Mouse (Mus musculus) megakaryocyte, adult 5-6 weeks (primary cell): Measurements from ENCODE around the gene Olfr1432. TPM values are rescaled to one million over a fixed set of nuclear protein-coding genes. Genes with fewer than 3 reads are reported as not detected.
"Not testable (repeated sequence)": the region's sequence is repeated elsewhere in the genome, so short reads cannot be mapped to it uniquely, and the experiment has no call there.

Experiments used
- ATAC-seq: 2 replicates; pipeline ENCODE4 v1.8.0; 2016; ENCODE audit warnings: mild to moderate bottlenecking, inconsistent platforms; ENCODE audit not compliant: poor library complexity, severe bottlenecking
- total RNA-seq, 2 experiments: library from RNA; stranded (forward) in 1 of 2; stranded (reverse) in 1 of 2; fragments of 153-499, 151-499 nt in 1 of 2; fragments of 221-1000, 200-1000 nt in 1 of 2; gene quantifications; 2 replicates each; pipeline versions ENCODE4 v1.2.3 to v1.2.4; 2015 to 2017

Olfr1432 gene
- total RNA-seq (2015) (not detected in 2 replicates), total RNA-seq (2017) (not detected in 2 replicates)

DNA sequence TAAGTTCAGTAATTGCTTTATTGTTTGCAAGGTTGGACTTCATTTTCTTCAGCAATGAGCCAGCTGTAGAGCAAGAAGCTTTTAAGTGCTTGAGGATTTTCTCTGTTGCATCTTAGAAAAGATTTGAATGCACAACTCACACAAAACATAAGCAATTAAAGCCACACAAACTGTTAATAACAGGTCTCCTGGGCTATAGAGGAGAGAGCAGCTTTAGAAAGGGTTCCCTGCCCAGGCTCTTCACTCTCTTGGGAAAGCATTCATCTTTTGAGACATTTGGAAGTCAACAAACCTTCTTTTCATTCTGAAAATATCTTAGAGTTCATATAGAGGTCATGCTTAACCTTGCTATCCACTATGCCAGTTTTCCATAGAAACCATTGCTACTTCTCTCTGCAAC lies at the start of gene Olfr1432:
Olfr1432 (minus strand) TSS at position 101 of the 400 bp plus-strand sequence.
- ATAC-seq = not testable (repeated sequence)

DNA sequence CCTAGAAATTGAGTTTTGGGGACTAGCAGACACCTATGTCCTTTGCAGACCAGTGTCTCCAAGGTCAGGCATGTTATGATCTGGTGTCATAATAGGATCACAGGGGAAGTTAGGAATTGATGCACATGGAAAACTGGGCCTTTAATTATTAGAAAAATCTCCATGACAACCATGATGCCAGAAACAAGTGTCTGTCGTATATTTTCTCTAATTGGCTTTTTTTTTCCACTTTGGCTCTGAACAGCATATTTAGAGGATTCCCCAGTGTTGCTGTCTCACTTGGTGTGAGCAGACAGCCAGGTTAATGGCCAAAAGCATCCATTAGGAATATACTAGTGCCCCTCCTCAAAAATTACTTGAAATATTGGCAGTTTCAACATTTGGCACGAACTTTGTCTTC lies 47.2 kb upstream of the Olfr1432 start, which contains the start of gene Olfr1434:
Olfr1434 (plus strand) TSS at position 301 of the 400 bp plus-strand sequence.
- no peak for ATAC-seq

DNA sequence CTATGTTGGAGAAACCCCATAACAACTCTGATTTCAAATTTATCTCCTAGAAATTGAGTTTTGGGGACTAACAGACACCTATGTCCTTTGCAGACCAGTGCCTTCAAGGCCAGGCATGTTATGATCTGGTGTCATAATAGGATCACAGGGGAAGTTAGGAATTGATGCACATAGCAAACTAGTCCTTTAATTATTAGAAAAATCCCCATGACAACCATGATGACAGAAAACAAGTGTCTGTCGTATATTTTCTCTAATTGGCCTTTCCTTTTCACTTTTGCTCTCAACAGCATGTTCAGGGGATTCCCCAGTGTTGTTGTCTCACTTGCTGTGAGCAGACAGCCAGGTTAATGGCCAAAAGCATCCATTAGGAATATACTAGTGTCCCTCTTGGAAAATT lies 28.3 kb upstream of the Olfr1432 start, which contains the start of gene Olfr235:
Olfr235 (plus strand) TSS at position 301 of the 400 bp plus-strand sequence.
- no peak for ATAC-seq

DNA sequence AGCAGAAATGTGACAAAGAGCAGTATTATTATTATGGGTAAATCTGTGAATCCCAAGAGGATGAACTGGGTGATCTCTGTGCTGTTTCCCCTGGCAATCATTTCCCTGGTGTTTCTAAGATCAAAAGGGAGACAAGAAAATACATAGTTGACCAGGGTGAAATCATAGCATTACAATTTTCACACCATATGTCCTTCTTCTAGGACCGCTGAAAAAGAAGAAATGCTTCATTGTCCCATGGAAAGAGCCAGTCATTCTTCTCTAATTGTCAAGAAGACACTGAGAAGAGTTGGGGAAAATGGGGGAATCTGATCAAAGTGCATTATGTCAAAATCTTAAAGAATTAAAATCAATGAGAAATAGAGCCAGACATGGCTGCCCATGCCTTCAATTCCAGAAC lies 9.2 kb upstream of the Olfr1432 start, which contains the start of gene Olfr262:
Olfr262 (minus strand) TSS at position 101 of the 400 bp plus-strand sequence.
- ATAC-seq = no peak

DNA sequence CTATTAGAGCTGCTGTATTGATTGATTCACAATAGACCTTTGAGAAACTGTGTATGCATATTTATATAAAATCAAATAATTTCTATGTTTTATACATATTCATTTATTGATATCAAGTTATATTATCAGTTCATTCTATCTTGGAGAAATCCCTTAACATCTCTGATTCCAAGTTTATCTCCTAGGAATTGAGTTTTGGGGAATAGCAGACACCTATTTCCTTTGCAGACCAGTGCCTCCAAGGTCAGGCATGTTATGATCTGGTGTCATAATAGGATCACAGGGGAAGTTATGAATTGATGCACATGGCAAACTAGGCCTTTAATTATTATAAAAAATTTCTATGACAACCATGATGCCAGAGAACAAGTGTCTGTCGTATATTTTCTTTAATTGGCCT lies 32.1 kb downstream of the Olfr1432 start, which contains the start of gene Olfr1431:
Olfr1431 (plus strand) TSS at position 301 of the 400 bp plus-strand sequence.
- no peak for ATAC-seq

DNA sequence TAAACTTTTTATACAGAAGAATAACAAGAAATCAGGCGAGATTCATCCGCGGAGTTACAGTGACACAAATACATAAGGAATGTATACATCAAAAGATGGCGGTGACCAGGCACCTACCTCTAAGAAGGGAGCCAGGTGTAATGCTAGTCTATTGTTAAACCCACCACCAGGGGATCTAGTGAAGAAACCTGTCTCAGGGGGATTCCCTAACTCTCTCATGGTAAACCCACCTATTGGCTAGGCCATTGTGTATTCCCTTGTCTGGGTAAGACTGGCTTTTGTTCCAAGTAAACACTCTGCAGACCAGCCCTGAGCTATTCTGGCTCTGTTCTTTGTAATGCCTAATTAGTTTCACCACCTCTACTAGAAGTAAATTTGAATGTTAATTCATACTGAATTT lies 33.3 kb downstream of the Olfr1432 start:
- ATAC-seq = not testable (repeated sequence)

Other genes with a start within 250 kb of the Olfr1432 start
- 0.02 TPM in 1 of 2 replicates, not detected in the other for gene Olfr1423, start 191.3 kb downstream of the Olfr1432 start, total RNA-seq (2015)
- not detected in 2 replicates for gene Olfr1423, start 191.3 kb downstream of the Olfr1432 start, total RNA-seq (2017)
- gene Olfr1424, start 169.9 kb downstream of the Olfr1432 start, total RNA-seq (2015) = not detected in 2 replicates
- not detected in 2 replicates for gene Olfr1424, start 169.9 kb downstream of the Olfr1432 start, total RNA-seq (2017)
- not detected in 2 replicates for gene Olfr1425, start 154.9 kb downstream of the Olfr1432 start, total RNA-seq (2015)
- gene Olfr1425, start 154.9 kb downstream of the Olfr1432 start, total RNA-seq (2017) = not detected in 2 replicates
- not detected in 2 replicates for gene Olfr1426, start 140.6 kb downstream of the Olfr1432 start, total RNA-seq (2015)
- not detected in 2 replicates for gene Olfr1426, start 140.6 kb downstream of the Olfr1432 start, total RNA-seq (2017)
- not detected in 2 replicates for gene Olfr1427, start 129.3 kb downstream of the Olfr1432 start, total RNA-seq (2015)
- not detected in 2 replicates for gene Olfr1427, start 129.3 kb downstream of the Olfr1432 start, total RNA-seq (2017)
- gene Olfr1428, start 116.7 kb downstream of the Olfr1432 start, total RNA-seq (2015) = not detected in 2 replicates
- gene Olfr1428, start 116.7 kb downstream of the Olfr1432 start, total RNA-seq (2017) = not detected in 2 replicates
- not detected in 2 replicates for gene Olfr76, start 109.4 kb downstream of the Olfr1432 start, total RNA-seq (2015)
- gene Olfr76, start 109.4 kb downstream of the Olfr1432 start, total RNA-seq (2017) = not detected in 2 replicates
- gene Olfr1555-ps1, start 62.5 kb downstream of the Olfr1432 start, total RNA-seq (2015) = not detected in 2 replicates
- gene Olfr1555-ps1, start 62.5 kb downstream of the Olfr1432 start, total RNA-seq (2017) = not detected in 2 replicates
- gene Olfr1431, start 32.0 kb downstream of the Olfr1432 start, total RNA-seq (2015) = not detected in 2 replicates
- not detected in 2 replicates for gene Olfr1431, start 32.0 kb downstream of the Olfr1432 start, total RNA-seq (2017)
- gene Olfr262, start 9.1 kb upstream of the Olfr1432 start, total RNA-seq (2015) = not detected in 2 replicates
- not detected in 2 replicates for gene Olfr262, start 9.1 kb upstream of the Olfr1432 start, total RNA-seq (2017)
- not detected in 2 replicates for gene Olfr235, start 28.4 kb upstream of the Olfr1432 start, total RNA-seq (2015)
- not detected in 2 replicates for gene Olfr235, start 28.4 kb upstream of the Olfr1432 start, total RNA-seq (2017)
- not detected in 2 replicates for gene Olfr1434, start 47.3 kb upstream of the Olfr1432 start, total RNA-seq (2015)
- not detected in 2 replicates for gene Olfr1434, start 47.3 kb upstream of the Olfr1432 start, total RNA-seq (2017)
- not detected in 2 replicates for gene Olfr1436, start 66.5 kb upstream of the Olfr1432 start, total RNA-seq (2015)
- gene Olfr1436, start 66.5 kb upstream of the Olfr1432 start, total RNA-seq (2017) = not detected in 2 replicates
- not detected in 2 replicates for gene Olfr1437, start 92.5 kb upstream of the Olfr1432 start, total RNA-seq (2015)
- gene Olfr1437, start 92.5 kb upstream of the Olfr1432 start, total RNA-seq (2017) = not detected in 2 replicates
- gene Olfr1438-ps1, start 103.3 kb upstream of the Olfr1432 start, total RNA-seq (2015) = not detected in 2 replicates
- not detected in 2 replicates for gene Olfr1438-ps1, start 103.3 kb upstream of the Olfr1432 start, total RNA-seq (2017)
- not detected in 2 replicates for gene Olfr1440, start 154.7 kb upstream of the Olfr1432 start, total RNA-seq (2015)
- gene Olfr1440, start 154.7 kb upstream of the Olfr1432 start, total RNA-seq (2017) = not detected in 2 replicates
- not detected in 2 replicates for gene Olfr1441, start 184.8 kb upstream of the Olfr1432 start, total RNA-seq (2015)
- not detected in 2 replicates for gene Olfr1441, start 184.8 kb upstream of the Olfr1432 start, total RNA-seq (2017)
- gene Pfpl, start 195.3 kb upstream of the Olfr1432 start, total RNA-seq (2015) = not detected in 2 replicates
- not detected in 2 replicates for gene Pfpl, start 195.3 kb upstream of the Olfr1432 start, total RNA-seq (2017)
- 1,084 and 1,137 TPM in 2 replicates for gene Mpeg1, start 228.2 kb upstream of the Olfr1432 start, total RNA-seq (2015)
- 543 and 663 TPM in 2 replicates for gene Mpeg1, start 228.2 kb upstream of the Olfr1432 start, total RNA-seq (2017)